Mouse (Mus musculus) embryonic facial prominence, embryonic 13.5 days (tissue): ENCODE results near the gene Mup12. TPM values are rescaled to one million over a fixed set of nuclear protein-coding genes. Genes with fewer than 3 reads are reported as not detected.
"Not testable (repeated sequence)": the region's sequence is repeated elsewhere in the genome, so short reads cannot be mapped to it uniquely, and the experiment has no call there.

Experiments used
- ATAC-seq: fragments of 200-750 bp; cut with Nextera tagmentation; 2 replicates; pipeline ENCODE4 v1.8.0; 2017; ENCODE audit warnings: low read depth; ENCODE audit not compliant: insufficient number of reproducible peaks, insufficient read depth, low FRiP score, low TSS enrichment
- H3K27ac ChIP-seq: fragments of 300-500 bp; sonication (generic); 2 replicates; pipeline ENCODE4 v1.5.1; 2015; ENCODE audit warnings: moderate library complexity, mild to moderate bottlenecking, inconsistent platforms
- H3K27me3 ChIP-seq: fragments of 300-500 bp; sonication (generic); 2 replicates; pipeline ENCODE4 v1.6.1; 2015; ENCODE audit warnings: mild to moderate bottlenecking, inconsistent platforms
- H3K36me3 ChIP-seq: fragments of 300-500 bp; sonication (generic); 2 replicates; pipeline ENCODE4 v1.6.1; 2015; ENCODE audit warnings: mild to moderate bottlenecking, inconsistent platforms
- H3K4me1 ChIP-seq: fragments of 300-500 bp; sonication (generic); 2 replicates; pipeline ENCODE4 v1.6.1; 2015; ENCODE audit warnings: inconsistent platforms
- H3K4me2 ChIP-seq: fragments of 300-500 bp; sonication (generic); 2 replicates; pipeline ENCODE4 v1.6.1; 2015; ENCODE audit warnings: moderate library complexity, mild to moderate bottlenecking, inconsistent platforms
- H3K4me3 ChIP-seq: fragments of 300-500 bp; sonication (generic); 2 replicates; pipeline ENCODE4 v1.5.1; 2015; ENCODE audit warnings: mild to moderate bottlenecking, inconsistent platforms
- H3K9ac ChIP-seq: fragments of 300-500 bp; sonication (generic); 2 replicates; pipeline ENCODE4 v1.6.1; 2015; ENCODE audit warnings: mild to moderate bottlenecking, inconsistent platforms
- H3K9me3 ChIP-seq: fragments of 300-500 bp; sonication (generic); 2 replicates; pipeline ENCODE4 v1.6.1; 2016; ENCODE audit warnings: inconsistent platforms
- WGBS: fragments of 180-500 bp; shearing (Covaris S2); methylation state at CpG from one replicate; pipeline ENCODE4 v1.1.7; 2015; ENCODE audit warnings: mixed read lengths; 5-methylcytosine and 5-hydroxymethylcytosine counted together
- polyA plus RNA-seq: library from polyadenylated mRNA; unstranded; fragments of >200 nt; fragmentation: Nextera tagmentation; extraction: Ambion mirVana; gene quantifications from 2 replicates; pipeline ENCODE4 v1.2.1, GENCODE M21; 2015

The Mup12 gene
- not detected in 2 replicates for polyA plus RNA-seq

DNA sequence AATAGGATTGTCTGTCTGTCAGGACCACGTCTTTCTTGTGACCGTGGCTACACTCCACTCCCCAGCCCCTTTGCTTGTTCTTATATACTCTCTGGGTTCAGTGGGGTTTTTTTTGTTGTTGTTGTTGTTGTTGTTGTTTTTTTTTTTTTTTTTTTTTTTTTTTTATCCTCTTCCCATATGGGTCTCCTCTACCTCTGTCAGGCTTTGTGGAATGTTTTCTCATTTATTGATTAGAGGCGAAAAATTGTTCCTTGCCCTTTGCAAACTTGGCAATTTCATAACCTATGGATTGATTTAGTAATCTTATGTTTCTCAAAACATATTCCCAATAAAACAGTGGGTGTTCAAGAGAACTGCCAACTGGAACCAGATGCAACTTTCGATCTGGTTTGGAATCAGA is at the start of gene Mup12:
Gene Mup12 (minus strand): TSS at position 101 of the 400 bp plus-strand sequence.
- not testable (repeated sequence) for H3K36me3 ChIP-seq, H3K4me2 ChIP-seq, H3K9me3 ChIP-seq, H3K27me3 ChIP-seq, H3K27ac ChIP-seq, H3K4me1 ChIP-seq, H3K4me3 ChIP-seq, H3K9ac ChIP-seq, ATAC-seq
- whole genome bisulfite sequencing: 88% methylated on average over 3 of the region's 4 CpGs

Other genes starting within 250 kb of the Mup12 start
- not detected in 2 replicates for gene Mup1, start 239.4 kb downstream of the Mup12 start, polyA plus RNA-seq
- not detected in 2 replicates for gene Mup10, start 159.1 kb downstream of the Mup12 start, polyA plus RNA-seq
- gene Mup11, start 78.9 kb downstream of the Mup12 start, polyA plus RNA-seq: not detected in 2 replicates
- not detected in 2 replicates for gene Mup22, start 80.1 kb upstream of the Mup12 start, polyA plus RNA-seq